Mouse (Mus musculus): Measurements from ENCODE around the gene Amd2.

GRCm38 (mm10) chr10:35761280-35761679 lies 49.6 kb upstream of the Amd2 start:
- TF ChIP-seq POLR2A (IDR thresholded peaks at IDR 0.05; ENCODE audit: insufficient read depth, low read depth, low read length) = no peak
- no peak for TF ChIP-seq CTCF (IDR thresholded peaks at IDR 0.05; ENCODE audit: insufficient read depth, low read depth, low read length)
